Mouse (Mus musculus) testis, adult 2 months (tissue): Measurements from ENCODE around the gene C8a. TPM values are rescaled to one million over a fixed set of nuclear protein-coding genes. Genes with fewer than 3 reads are reported as not detected.

Source experiments
- H3K27ac ChIP-seq: fragments of 200-500 bp; 2 replicates; pipeline ENCODE4 v1.5.1; 2012; ENCODE audit warnings: low read depth, low read length; ENCODE audit not compliant: control insufficient read depth, insufficient read depth
- H3K27me3 ChIP-seq: fragments of 200-500 bp; 2 replicates; pipeline ENCODE4 v1.6.1; 2012; ENCODE audit warnings: mild to moderate bottlenecking, low read length, moderate library complexity; ENCODE audit not compliant: control insufficient read depth, insufficient read depth
- H3K36me3 ChIP-seq: fragments of 200-500 bp; 2 replicates; pipeline ENCODE4 v1.6.1; 2012; ENCODE audit warnings: mild to moderate bottlenecking, low read length; ENCODE audit not compliant: control insufficient read depth, insufficient read depth
- H3K4me1 ChIP-seq: fragments of 200-500 bp; 2 replicates; pipeline ENCODE4 v1.6.1; 2012; ENCODE audit warnings: low read length; ENCODE audit not compliant: control insufficient read depth, insufficient read depth
- H3K4me3 ChIP-seq: fragments of 200-500 bp; 2 replicates; pipeline ENCODE4 v1.5.1; 2012; ENCODE audit warnings: low read depth, mild to moderate bottlenecking, low read length, moderate library complexity, mixed read lengths; ENCODE audit not compliant: control insufficient read depth
- CTCF ChIP-seq: fragments of 200-500 bp; IDR thresholded peaks from 2 replicates; pipeline ENCODE4 v1.5.1; 2012; ENCODE audit warnings: low read depth, mild to moderate bottlenecking, inconsistent platforms, low read length, moderate library complexity; ENCODE audit not compliant: control insufficient read depth, insufficient read depth, insufficient replicate concordance
- POLR2A ChIP-seq: fragments of 200-500 bp; IDR thresholded peaks from 2 replicates; pipeline ENCODE4 v1.6.1; 2012; ENCODE audit warnings: low read depth, mild to moderate bottlenecking, inconsistent platforms, low read length, moderate library complexity; ENCODE audit not compliant: control insufficient read depth
- polyA plus RNA-seq: library from polyadenylated mRNA; depleted of rRNA; stranded (reverse); fragments of >200 nt; gene quantifications from 2 replicates; pipeline ENCODE4 v1.2.3, GENCODE M21; 2012

C8a gene
- polyA plus RNA-seq, 1 experiment = 0.52 TPM

DNA sequence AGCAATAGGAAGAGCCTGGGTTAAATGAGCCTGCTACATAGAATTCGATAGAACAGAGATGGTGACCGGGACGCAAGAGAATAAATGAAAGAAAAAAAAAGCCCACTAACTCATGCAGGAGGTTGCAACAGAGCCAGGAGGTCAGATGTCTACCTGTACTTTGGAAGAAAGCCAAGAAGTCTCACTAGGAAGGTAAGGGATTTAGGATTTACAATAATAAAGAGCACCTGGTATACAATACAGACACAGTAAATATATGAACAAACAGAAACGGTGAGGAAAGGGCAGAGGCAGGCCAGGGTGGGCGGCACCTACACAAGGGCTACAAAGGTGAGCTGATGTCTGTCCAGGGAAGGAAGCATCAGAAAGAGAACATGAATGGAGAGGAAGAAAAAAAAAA is 34.0 kb downstream of the C8a start:
- no peak overlapping the region for H3K27ac ChIP-seq
- H3K4me1 ChIP-seq = no peaks in the 10 kb centered on the region
- no peaks in the 10 kb centered on the region for H3K36me3 ChIP-seq
- no peaks in the 10 kb centered on the region for H3K27me3 ChIP-seq
- no peak overlapping the region for H3K4me3 ChIP-seq
- TF ChIP-seq POLR2A (no peak), CTCF (no peak)

- TF ChIP-seq CTCF (no peak), POLR2A (no peak)
- Histone ChIP-seq H3K4me1 (no peaks in the 10 kb centered on the region), H3K27ac (no peak overlapping the region), H3K4me3 (no peak overlapping the region), H3K27me3 (no peaks in the 10 kb centered on the region), H3K36me3 (no peaks in the 10 kb centered on the region)
These were observed 37.9 kb downstream of the C8a start for GRCm38 (mm10) chr4:104838342-104838741.

DNA sequence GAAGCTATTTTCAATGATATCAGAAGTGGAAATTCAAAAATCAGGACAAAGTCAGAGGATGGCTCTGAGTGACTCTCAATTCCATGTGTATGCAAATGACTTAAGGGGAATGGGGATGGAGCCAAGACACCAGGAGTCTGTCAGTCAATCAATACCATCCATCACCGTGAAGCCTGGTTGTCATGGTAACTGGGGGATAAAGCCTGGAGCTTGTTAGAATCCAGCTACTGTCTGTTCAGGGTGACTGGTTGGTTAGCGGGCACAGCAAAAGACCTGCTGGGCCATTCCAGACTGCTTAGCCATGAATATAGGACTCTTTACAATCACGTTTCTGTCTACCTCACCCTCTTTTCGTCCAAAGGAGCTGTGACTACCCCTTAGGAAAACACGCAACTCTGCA is 41.1 kb downstream of the C8a start:
- no peak overlapping the region for H3K4me3 ChIP-seq
- no peaks in the 10 kb centered on the region for H3K36me3 ChIP-seq
- no peak overlapping the region for H3K27ac ChIP-seq
- TF ChIP-seq CTCF (no peak), POLR2A (no peak)
- no peaks in the 10 kb centered on the region for H3K27me3 ChIP-seq
- H3K4me1 ChIP-seq = no peaks in the 10 kb centered on the region

- TF ChIP-seq CTCF (no peak), POLR2A (no peak)
- Histone ChIP-seq H3K4me3 (no peak overlapping the region), H3K27ac (no peak overlapping the region)
These were observed 47.3 kb downstream of the C8a start for GRCm38 (mm10) chr4:104828939-104829338.

DNA sequence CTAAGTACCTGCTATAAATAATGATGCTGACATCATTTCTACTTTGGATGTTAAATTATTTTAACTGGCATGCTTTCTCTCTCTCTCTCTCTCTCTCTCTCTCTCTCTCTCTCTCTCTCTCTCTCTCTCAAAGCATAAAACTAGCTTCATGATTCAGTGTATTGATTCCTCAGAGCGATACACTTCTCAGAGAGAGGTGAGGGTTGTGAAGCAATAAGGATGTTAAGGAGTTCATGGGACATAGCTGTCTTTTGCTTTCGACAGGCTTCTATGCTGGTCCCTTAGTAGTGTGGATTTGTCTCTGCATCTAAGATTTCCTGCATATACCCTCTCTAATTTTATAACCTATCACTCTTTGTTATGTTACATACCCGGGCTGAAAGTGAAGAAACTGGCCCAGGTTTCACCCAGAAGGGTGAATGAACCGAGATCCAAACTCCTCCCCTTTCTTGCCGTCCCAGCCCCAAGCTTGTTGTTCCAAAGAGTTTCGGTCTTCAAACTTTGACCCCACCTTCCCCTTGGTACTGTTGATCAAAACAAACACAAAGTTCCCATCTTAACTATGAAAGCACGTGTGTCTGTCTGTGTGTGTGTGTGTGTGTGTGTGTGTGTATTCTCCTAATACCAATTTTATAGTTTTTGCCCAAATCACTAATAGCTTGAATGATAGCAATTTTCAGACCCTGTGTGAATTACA is 51.7 kb downstream of the C8a start:
- Histone ChIP-seq H3K36me3 (no peaks in the 10 kb centered on the region), H3K27me3 (no peaks in the 10 kb centered on the region), H3K4me1 (peaks cover 8% of the 10 kb centered on the region), H3K27ac (no peak overlapping the region), H3K4me3 (no peak overlapping the region)
- no peak for TF ChIP-seq CTCF
- TF ChIP-seq POLR2A = no peak

More at GRCm38 (mm10) chr4:104828939-104829338, 47.3 kb downstream of the C8a start:
- H3K36me3 ChIP-seq = no peaks in the 10 kb centered on the region
- no peaks in the 10 kb centered on the region for H3K4me1 ChIP-seq
- no peaks in the 10 kb centered on the region for H3K27me3 ChIP-seq

DNA sequence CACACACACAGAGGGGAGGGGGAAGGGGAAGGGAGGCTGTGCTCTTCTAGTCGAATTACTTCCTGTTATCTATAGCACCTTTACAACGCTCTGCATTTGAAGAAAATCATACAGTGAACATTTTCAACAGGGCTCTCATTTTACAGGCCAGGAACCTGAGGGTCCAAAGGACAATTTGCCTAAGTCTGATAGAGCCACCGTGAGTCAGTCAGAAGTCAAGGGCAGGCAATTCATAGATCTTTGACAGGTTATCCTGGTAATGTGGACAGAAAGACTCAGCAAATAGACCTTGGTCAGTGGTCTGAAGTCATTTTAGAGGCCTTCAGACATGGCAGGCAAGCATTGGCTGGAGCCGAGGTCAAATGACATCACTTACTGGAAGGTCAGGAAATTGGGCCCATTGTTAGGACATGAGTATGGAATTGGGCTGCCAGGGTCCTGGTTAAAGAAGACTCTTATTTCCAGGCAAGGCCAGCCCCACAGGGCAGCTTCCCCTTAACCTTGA is 52.5 kb downstream of the C8a start:
- Histone ChIP-seq H3K36me3 (no peaks in the 10 kb centered on the region), H3K4me1 (peaks cover 8% of the 10 kb centered on the region), H3K27ac (no peak overlapping the region), H3K27me3 (no peaks in the 10 kb centered on the region), H3K4me3 (no peak overlapping the region)
- TF ChIP-seq POLR2A = no peak
- TF ChIP-seq CTCF = no peak

DNA sequence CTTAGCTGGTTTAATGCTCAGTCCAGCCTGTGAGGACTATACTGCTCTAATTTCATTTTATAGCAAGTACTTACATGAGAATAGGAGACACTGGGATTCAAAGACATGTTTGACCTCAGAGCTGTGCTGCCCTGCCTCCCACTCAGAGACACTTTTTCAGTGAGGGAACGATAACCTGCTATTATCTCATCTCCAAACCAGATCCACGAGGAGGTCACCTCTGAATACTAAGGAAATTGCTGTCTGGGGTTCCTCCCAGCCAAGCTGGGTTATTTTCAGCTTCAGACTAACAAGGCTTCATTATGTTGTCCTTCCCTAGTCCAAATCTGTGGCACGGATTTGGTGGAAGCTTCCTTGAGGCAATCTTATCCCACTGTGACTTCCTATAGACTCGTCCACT is 56.3 kb downstream of the C8a start:
- Histone ChIP-seq H3K4me3 (no peak overlapping the region), H3K4me1 (peaks cover 8% of the 10 kb centered on the region), H3K36me3 (no peaks in the 10 kb centered on the region), H3K27ac (no peak overlapping the region), H3K27me3 (no peaks in the 10 kb centered on the region)
- TF ChIP-seq CTCF (no peak), POLR2A (no peak)
